Mouse (Mus musculus) erythroblast, embryonic 14.5 days (primary cell): ENCODE results near the gene Gm10282. TPM values are rescaled to one million over a fixed set of nuclear protein-coding genes. Genes with fewer than 3 reads are reported as not detected.
A peak's percentile ranks its signal among the peaks of the same experiment; 100 is the strongest.

Experiments used
- H3K27me3 ChIP-seq: 2 replicates; pipeline ENCODE4 v1.6.1; 2012; ENCODE audit warnings: inconsistent platforms; ENCODE audit not compliant: control insufficient read depth
- H3K36me3 ChIP-seq: 2 replicates; pipeline ENCODE4 v1.6.1; 2012; ENCODE audit warnings: mild to moderate bottlenecking, inconsistent platforms; ENCODE audit not compliant: control insufficient read depth
- H3K4me1 ChIP-seq: 2 replicates; pipeline ENCODE4 v1.6.1; 2012; ENCODE audit warnings: inconsistent platforms; ENCODE audit not compliant: control insufficient read depth
- H3K4me3 ChIP-seq: replicated peaks from 2 replicates; pipeline ENCODE3; 2012; ENCODE audit warnings: moderate library complexity, mild to moderate bottlenecking, inconsistent platforms
- H3K9me3 ChIP-seq: 2 replicates; pipeline ENCODE4 v1.6.1; 2012; ENCODE audit warnings: low read length, inconsistent platforms, mixed read lengths; ENCODE audit not compliant: control insufficient read depth
- GATA1 ChIP-seq: IDR thresholded peaks from 2 replicates; pipeline ENCODE4 v1.6.1; 2012; ENCODE audit warnings: low read length, inconsistent platforms, mixed read lengths
- TAL1 ChIP-seq: IDR thresholded peaks from 3 replicates; pipeline ENCODE4 v1.6.1; 2012; ENCODE audit warnings: low read length, inconsistent platforms, mixed read lengths
- polyA plus RNA-seq: library from polyadenylated mRNA; stranded (reverse); fragments of >175 nt; gene quantifications from 2 replicates; pipeline ENCODE4 v1.2.3, GENCODE M21; 2012

Gm10282 gene
- polyA plus RNA-seq, 1 experiment: 6.0 TPM

GRCm38 (mm10) chr8:72271051-72271660 is 33.9 kb downstream of the Gm10282 start:
- H3K4me1 ChIP-seq: peaks cover 23% of the 10 kb centered on the region

DNA sequence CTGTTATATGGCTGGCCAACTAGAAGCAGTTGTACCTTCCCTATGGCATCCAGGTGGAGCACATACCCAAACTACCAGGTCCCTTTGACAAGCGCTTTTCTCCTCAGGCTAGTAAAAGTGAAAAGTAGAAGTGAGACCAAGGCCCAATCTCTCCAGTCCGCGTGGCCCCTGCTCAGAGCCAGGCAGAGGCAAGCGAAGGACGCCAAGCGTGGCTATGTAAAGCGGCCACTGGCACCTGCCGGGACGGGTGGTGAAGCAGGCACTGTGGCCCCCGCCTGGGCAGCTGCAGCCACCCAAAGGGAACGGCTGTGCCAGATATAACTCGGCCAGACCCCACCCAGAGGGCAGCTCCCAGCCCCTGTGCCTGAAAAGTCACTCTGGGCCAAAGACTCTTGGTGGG is 34.5 kb downstream of the Gm10282 start:
- peaks cover 10% of the 10 kb centered on the region for H3K27me3 ChIP-seq
- TF ChIP-seq GATA1 (no peak), TAL1 (no peak)
- no peak overlapping the region for H3K4me3 ChIP-seq
- H3K4me1 ChIP-seq: peaks cover 23% of the 10 kb centered on the region
- H3K9me3 ChIP-seq: peaks cover 2% of the 10 kb centered on the region; the same call in 1 of the 2 replicates
- no peaks in the 10 kb centered on the region for H3K36me3 ChIP-seq

More at GRCm38 (mm10) chr8:72271051-72271660, 33.9 kb downstream of the Gm10282 start:
- Histone ChIP-seq H3K4me3 (no peak overlapping the region), H3K36me3 (no peaks in the 10 kb centered on the region), H3K27me3 (peaks cover 10% of the 10 kb centered on the region), H3K9me3 (peaks cover 2% of the 10 kb centered on the region; the same call in 1 of the 2 replicates)
- no peak for TF ChIP-seq GATA1

DNA sequence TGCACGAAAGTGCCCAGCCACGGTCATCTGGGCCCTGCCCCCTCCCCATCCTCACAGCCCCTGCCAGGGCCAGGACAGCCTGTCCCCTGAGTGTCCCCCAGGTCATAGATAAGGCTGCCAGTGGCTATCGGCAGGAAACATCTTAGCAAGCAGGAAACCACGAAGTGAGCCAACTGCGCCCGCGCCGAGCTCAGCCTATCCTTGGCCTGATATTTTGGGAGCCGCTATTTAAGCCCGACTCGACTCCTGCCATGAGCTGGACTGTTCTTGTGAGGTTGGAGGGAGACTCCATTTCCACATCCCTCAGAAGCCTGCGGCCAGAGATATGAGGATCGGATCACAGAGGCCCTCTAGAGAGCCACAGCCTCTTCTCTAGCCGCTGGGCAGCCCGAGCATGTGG is 36.7 kb downstream of the Gm10282 start:
- H3K4me3 ChIP-seq: peak overlapping the region; percentile 7
- peaks cover 10% of the 10 kb centered on the region for H3K27me3 ChIP-seq
- TF ChIP-seq GATA1 (no peak), TAL1 (no peak)
- peaks cover 23% of the 10 kb centered on the region for H3K4me1 ChIP-seq
- H3K9me3 ChIP-seq: peaks cover 2% of the 10 kb centered on the region; the same call in 1 of the 2 replicates
- no peaks in the 10 kb centered on the region for H3K36me3 ChIP-seq

DNA sequence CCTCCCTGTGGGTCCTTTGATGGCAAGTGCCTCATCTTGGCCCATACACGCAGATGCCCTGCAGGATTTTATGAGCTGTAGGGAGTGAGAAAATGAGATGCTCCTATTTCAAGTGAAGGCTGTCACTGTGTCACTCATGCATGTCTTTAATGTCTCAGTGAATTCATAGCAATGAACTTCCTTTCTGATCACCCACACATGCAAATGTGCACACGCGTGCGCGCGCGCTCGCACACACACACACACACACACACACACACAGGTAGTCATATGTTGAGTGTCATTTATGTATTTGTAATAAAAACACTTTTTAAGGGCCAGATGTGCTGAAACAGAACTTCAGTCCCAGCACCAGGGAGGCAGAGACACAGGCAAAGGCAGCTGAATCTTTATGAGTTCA is 38.0 kb downstream of the Gm10282 start:
- H3K4me3 ChIP-seq: no peak overlapping the region
- H3K9me3 ChIP-seq: no peaks in the 10 kb centered on the region
- peaks cover 10% of the 10 kb centered on the region for H3K27me3 ChIP-seq
- H3K4me1 ChIP-seq: peaks cover 21% of the 10 kb centered on the region
- H3K36me3 ChIP-seq: no peaks in the 10 kb centered on the region
- TF ChIP-seq GATA1: no peak
- no peak for TF ChIP-seq TAL1

- Histone ChIP-seq H3K9me3 (no peaks in the 10 kb centered on the region), H3K36me3 (no peaks in the 10 kb centered on the region), H3K4me1 (peaks cover 18% of the 10 kb centered on the region), H3K4me3 (no peak overlapping the region), H3K27me3 (peaks cover 10% of the 10 kb centered on the region)
- TF ChIP-seq GATA1: no peak
- no peak for TF ChIP-seq TAL1
Observed at GRCm38 (mm10) chr8:72266671-72267070, 38.4 kb downstream of the Gm10282 start.

GRCm38 (mm10) chr8:72265342-72265741 is 39.7 kb downstream of the Gm10282 start:
- Histone ChIP-seq H3K4me1 (peaks cover 9% of the 10 kb centered on the region), H3K36me3 (no peaks in the 10 kb centered on the region), H3K27me3 (peaks cover 10% of the 10 kb centered on the region), H3K9me3 (no peaks in the 10 kb centered on the region), H3K4me3 (no peak overlapping the region)
- TF ChIP-seq GATA1 (no peak), TAL1 (no peak)

GRCm38 (mm10) chr8:72263451-72263850 is 41.6 kb downstream of the Gm10282 start:
- Histone ChIP-seq H3K27me3 (peaks cover 6% of the 10 kb centered on the region), H3K9me3 (no peaks in the 10 kb centered on the region), H3K4me3 (no peak overlapping the region), H3K4me1 (peaks cover 4% of the 10 kb centered on the region), H3K36me3 (no peaks in the 10 kb centered on the region)
- no peak for TF ChIP-seq TAL1
- TF ChIP-seq GATA1: no peak

- TF ChIP-seq GATA1 (no peak), TAL1 (no peak)
- no peaks in the 10 kb centered on the region for H3K9me3 ChIP-seq
- no peaks in the 10 kb centered on the region for H3K36me3 ChIP-seq
- H3K4me1 ChIP-seq: no peaks in the 10 kb centered on the region
- 0 out of 2 replicates have a peak, but pooled peaks cover 2% of the 10 kb centered on the region for H3K27me3 ChIP-seq
- H3K4me3 ChIP-seq: no peak overlapping the region
Observed at GRCm38 (mm10) chr8:72262756-72263155, 42.3 kb downstream of the Gm10282 start.

- TF ChIP-seq GATA1 (no peak), TAL1 (no peak)
- H3K27me3 ChIP-seq: no peaks in the 10 kb centered on the region
Observed at GRCm38 (mm10) chr8:72261872-72262271, 43.2 kb downstream of the Gm10282 start.

DNA sequence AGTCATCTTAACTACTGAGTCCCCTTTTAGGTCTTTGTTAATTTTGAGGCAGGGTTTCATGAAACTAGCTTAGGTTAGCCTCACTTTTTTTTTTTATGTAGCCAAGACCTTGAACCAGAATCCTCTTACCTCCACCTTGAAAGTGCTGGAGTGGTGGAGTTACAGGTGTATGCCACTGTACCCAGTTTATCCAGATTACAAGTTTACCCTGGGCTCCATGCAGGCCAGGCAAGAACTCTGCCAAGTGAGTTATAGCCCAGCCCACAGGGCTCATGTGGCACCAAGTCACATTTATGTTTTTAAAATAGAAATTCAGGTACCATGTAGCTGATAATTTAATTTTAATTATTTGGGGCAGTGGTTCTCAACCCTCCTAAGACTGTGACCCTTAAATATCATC is 43.6 kb downstream of the Gm10282 start:
- Histone ChIP-seq H3K4me3 (no peak overlapping the region), H3K36me3 (peaks cover 7% of the 10 kb centered on the region), H3K4me1 (no peaks in the 10 kb centered on the region), H3K27me3 (no peaks in the 10 kb centered on the region), H3K9me3 (no peaks in the 10 kb centered on the region)
- TF ChIP-seq TAL1 (no peak), GATA1 (no peak)

More at GRCm38 (mm10) chr8:72261872-72262271, 43.2 kb downstream of the Gm10282 start:
- Histone ChIP-seq H3K36me3 (peaks cover 5% of the 10 kb centered on the region), H3K9me3 (no peaks in the 10 kb centered on the region), H3K4me3 (no peak overlapping the region), H3K4me1 (no peaks in the 10 kb centered on the region)
